In the genomic region with DNA sequence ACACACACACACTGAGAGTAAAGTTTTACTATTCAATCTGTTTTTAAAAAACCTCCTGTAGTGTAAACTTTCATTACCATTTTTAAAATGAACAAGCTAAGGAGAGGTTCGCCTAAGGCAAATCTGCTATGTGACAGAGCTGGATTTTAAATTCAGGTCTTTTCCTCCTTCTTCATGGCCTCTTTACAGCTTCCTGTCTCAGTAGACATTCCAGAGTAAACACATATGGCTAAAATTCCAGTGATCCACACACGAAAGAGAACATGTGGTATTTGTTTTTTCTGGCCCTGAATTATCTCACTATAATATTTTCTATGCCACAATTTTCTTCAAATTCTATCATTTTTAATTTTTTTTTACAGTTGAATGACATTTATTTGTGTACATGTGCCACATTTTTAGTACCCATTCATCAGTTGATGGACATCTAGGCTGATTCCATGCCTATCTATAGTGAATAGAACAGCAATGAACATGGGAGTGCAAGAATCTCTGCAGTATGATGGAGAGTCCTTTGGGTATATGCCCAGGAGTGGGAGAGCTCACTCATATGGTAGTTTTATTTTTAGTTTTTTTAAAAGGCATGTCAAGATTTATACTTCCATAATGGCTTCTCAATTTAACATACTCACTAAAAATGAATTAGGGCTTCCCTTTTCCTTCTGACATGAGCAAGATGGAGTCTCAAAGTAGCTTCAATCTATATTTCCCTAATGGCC, we compare ENCODE assay signal across 23 mouse cellular contexts. TPM values are rescaled to one million over a fixed set of nuclear protein-coding genes. Genes with fewer than 3 reads are reported as not detected.
A peak's percentile ranks its signal among the peaks of the same experiment; 100 is the strongest.
DNase-seq lines count a peak whose midpoint lies in the region; ATAC-seq and TF ChIP-seq lines count a peak whose summit lies in the region.
"Had no signal": no experiment of that assay in that cellular context is flagged by ENCODE, and none has a peak within 500 bp of the region (broad histone marks: within the 10 kb centered on the region; RNA-seq: fewer than 3 reads in every experiment).

No protein-coding gene starts in this region.

- TF ChIP-seq CTCF in kidney, postnatal 0 days (IDR thresholded peaks at IDR 0.05; ENCODE audit: low read depth) = no peak

- H3K27ac ChIP-seq in kidney, postnatal 0 days = no peak overlapping the region
- no peak overlapping the region for H3K27ac ChIP-seq in limb, embryonic 14.5 days (replicated peaks; ENCODE audit: low read depth, low read length)
- H3K27ac ChIP-seq: embryonic facial prominence, embryonic 15.5 days; heart, embryonic 15.5 days; hindbrain, embryonic 13.5 days; hindbrain, postnatal 0 days had no signal

- no peaks in the 10 kb centered on the region for H3K36me3 ChIP-seq in kidney, postnatal 0 days (ENCODE audit: insufficient read depth, low read length)
- no peaks in the 10 kb centered on the region for H3K36me3 ChIP-seq in limb, embryonic 14.5 days (ENCODE audit: control insufficient read depth, insufficient read depth, low read length)
- H3K36me3 ChIP-seq: embryonic facial prominence, embryonic 15.5 days; G1E; heart, embryonic 15.5 days; hindbrain, embryonic 13.5 days had no signal

- 44% methylated on average over 2 of the region's 2 CpGs for WGBS in kidney, postnatal 0 days
- 17% methylated on average over 2 of the region's 2 CpGs for whole genome bisulfite sequencing in limb, embryonic 14.5 days

- no peaks in the 10 kb centered on the region for H3K9me3 ChIP-seq in kidney, postnatal 0 days (replicated peaks; ENCODE audit: low read length)
- H3K9me3 ChIP-seq in limb, embryonic 14.5 days (ENCODE audit: control insufficient read depth, low read length) = no peaks in the 10 kb centered on the region
- H3K9me3 ChIP-seq: embryonic facial prominence, embryonic 15.5 days; G1E; heart, embryonic 15.5 days; hindbrain, embryonic 13.5 days had no signal

- no peaks in the 10 kb centered on the region for H3K27me3 ChIP-seq in kidney, postnatal 0 days (ENCODE audit: insufficient read depth, low read length)
- no peaks in the 10 kb centered on the region for H3K27me3 ChIP-seq in limb, embryonic 14.5 days (ENCODE audit: control insufficient read depth, insufficient read depth, low read length)
- H3K27me3 ChIP-seq: embryonic facial prominence, embryonic 15.5 days; heart, embryonic 15.5 days; hindbrain, embryonic 13.5 days had no signal

- no peak overlapping the region for H3K9ac ChIP-seq in kidney, postnatal 0 days (ENCODE audit: low read depth, low read length)
- H3K9ac ChIP-seq in limb, embryonic 14.5 days (ENCODE audit: low read depth, low read length, severe bottlenecking) = no peak overlapping the region
- H3K9ac ChIP-seq: embryonic facial prominence, embryonic 15.5 days; heart, embryonic 15.5 days; hindbrain, embryonic 13.5 days had no signal

- DNase-seq in frontal cortex, postnatal 14 days (ENCODE audit: low spot score in 2 of 2) = no peak
- DNase-seq in kidney, postnatal 0 days (ENCODE audit: low spot score) = peak; percentile 79
- no peak for DNase-seq in kidney, postnatal 14 days
- peak; percentile 14 for DNase-seq in NIH3T3 (ENCODE audit: low read depth)
- peak; percentile 16 for DNase-seq in limb, embryonic 14.5 days (ENCODE audit: low spot score)
- no peak for DNase-seq in thymus, postnatal 14 days
- DNase-seq: adrenal gland, postnatal 10 days; B cell, adult 2 months; cerebellum, adult 11-12 months; cerebellum, adult 9-11 months; cerebellum, postnatal 36 days; gastrocnemius, postnatal 10 days; heart, adult 18-20 months; heart, postnatal 14 days had no signal

- no peak overlapping the region for H3K4me2 ChIP-seq in kidney, postnatal 0 days (ENCODE audit: low read length)
- H3K4me2 ChIP-seq in limb, embryonic 14.5 days (replicated peaks; ENCODE audit: low read depth, low read length, severe bottlenecking) = no peak overlapping the region
- H3K4me2 ChIP-seq: embryonic facial prominence, embryonic 15.5 days; heart, embryonic 11.5 days; heart, embryonic 15.5 days; hindbrain, embryonic 13.5 days had no signal

- no peaks in the 10 kb centered on the region for H3K4me1 ChIP-seq in kidney, postnatal 0 days (replicated peaks; ENCODE audit: insufficient read depth, low read length)
- H3K4me1 ChIP-seq in limb, embryonic 14.5 days (ENCODE audit: control insufficient read depth, insufficient read depth, low read length) = peaks cover 4% of the 10 kb centered on the region; the same call in 1 of the 2 replicates
- H3K4me1 ChIP-seq: embryonic facial prominence, embryonic 15.5 days; heart, embryonic 15.5 days; hindbrain, embryonic 13.5 days had no signal

- peak; percentile 67 for ATAC-seq in frontal cortex, adult (ENCODE audit: low TSS enrichment)
- no peak for ATAC-seq in kidney, postnatal 0 days (replicated peaks; ENCODE audit: low FRiP score, low read depth)
- ATAC-seq in limb, embryonic 14.5 days (ENCODE audit: low FRiP score, low read depth) = no peak
- ATAC-seq: CD4-positive, CD25-positive, alpha-beta regulatory T cell, adult 4 months; hindbrain, postnatal 0 days had no signal

- TF ChIP-seq POLR2A in limb, embryonic 14.5 days (IDR thresholded peaks at IDR 0.05; ENCODE audit: borderline replicate concordance, extremely low read depth, insufficient read depth, insufficient read length) = no peak

- no peak overlapping the region for H3K4me3 ChIP-seq in kidney, postnatal 0 days (replicated peaks; ENCODE audit: low read depth, low read length)
- no peak overlapping the region for H3K4me3 ChIP-seq in limb, embryonic 14.5 days (replicated peaks; ENCODE audit: low read length)
- H3K4me3 ChIP-seq: embryonic facial prominence, embryonic 15.5 days; erythroblast, embryonic 14.5 days; heart, embryonic 15.5 days; hindbrain, embryonic 13.5 days had no signal

RNA-seq across cellular contexts. Expression of a gene that starts 43.2 kb away (rescaled TPM):
- 6.7 and 7.0 TPM in 2 replicates for polyA plus RNA-seq in kidney, postnatal 0 days (2015; fragmentation: Nextera tagmentation; extraction: Ambion mirVana)
- 5.9 and 8.1 TPM in 2 replicates for polyA plus RNA-seq in limb, embryonic 14.5 days (2012; rRNA removed)
- 5.4 and 8.9 TPM in 2 replicates for polyA plus RNA-seq in limb, embryonic 14.5 days (2014; fragmentation: Nextera tagmentation; extraction: Ambion mirVana)
- polyA plus RNA-seq: erythroblast, embryonic 14.5 days had no signal

RNA-seq across cellular contexts. Expression of a gene that starts 43.3 kb away (rescaled TPM):
- 1,098 and 1,121 TPM in 2 replicates for polyA plus RNA-seq in kidney, postnatal 0 days (2015; fragmentation: Nextera tagmentation; extraction: Ambion mirVana)
- 134 and 208 TPM in 2 replicates for polyA plus RNA-seq in limb, embryonic 14.5 days (2012; rRNA removed)
- 363 and 381 TPM in 2 replicates for polyA plus RNA-seq in limb, embryonic 14.5 days (2014; fragmentation: Nextera tagmentation; extraction: Ambion mirVana)

Comparison
In these comparisons a context has a peak if more than half of its experiments do, and no peak if none do; other contexts are left out.
1. DNase-seq: peak in kidney, postnatal 0 days (single experiment), NIH3T3 (single experiment) and limb, embryonic 14.5 days (single experiment); none in frontal cortex, postnatal 14 days (0 of 2), kidney, postnatal 14 days (single experiment) and thymus, postnatal 14 days (single experiment).